In genomic region chr11:54911671-54912502, GRCm38 (mm10) we compare ENCODE assay signal across 27 mouse cellular contexts. TPM values are rescaled to one million over a fixed set of nuclear protein-coding genes. Genes with fewer than 3 reads are reported as not detected.
DNase-seq lines count a peak whose midpoint lies in the region; ATAC-seq and TF ChIP-seq lines count a peak whose summit lies in the region.
"Had no signal": no experiment of that assay in that cellular context is flagged by ENCODE, and none has a peak within 500 bp of the region (broad histone marks: within the 10 kb centered on the region; RNA-seq: fewer than 3 reads in every experiment).

No protein-coding gene starts in this region.

- ATAC-seq in intestine, postnatal 0 days: no peak
- ATAC-seq in intestine, embryonic 15.5 days: no peak
- ATAC-seq in kidney, embryonic 15.5 days (replicated peaks; ENCODE audit: low FRiP score): no peak
- 0 out of 2 replicates have a peak, but pooled peaks have one; percentile 4 for ATAC-seq in kidney, postnatal 0 days (replicated peaks; ENCODE audit: low FRiP score, low read depth)
- no peak for ATAC-seq in kidney, embryonic 14.5 days (ENCODE audit: low FRiP score, low TSS enrichment)
- peak; percentile 4 for ATAC-seq in Patski
- ATAC-seq: forebrain, embryonic 15.5 days had no signal

- H3K36me3 ChIP-seq in intestine, postnatal 0 days (ENCODE audit: control insufficient read depth, insufficient read depth): peaks cover 91% of the 10 kb centered on the region
- peaks cover 55% of the 10 kb centered on the region for H3K36me3 ChIP-seq in intestine, embryonic 15.5 days
- H3K36me3 ChIP-seq in kidney, adult 2 months (ENCODE audit: control insufficient read depth, insufficient read depth, low read length): peaks cover 28% of the 10 kb centered on the region; the same call in 1 of the 2 replicates
- peaks cover 80% of the 10 kb centered on the region for H3K36me3 ChIP-seq in kidney, embryonic 15.5 days
- H3K36me3 ChIP-seq in kidney, postnatal 0 days (ENCODE audit: insufficient read depth, low read length): peaks cover 31% of the 10 kb centered on the region
- H3K36me3 ChIP-seq in kidney, embryonic 14.5 days (ENCODE audit: control insufficient read depth, insufficient read depth, low read length): peaks cover 43% of the 10 kb centered on the region

- H3K27me3 ChIP-seq in intestine, postnatal 0 days (replicated peaks; ENCODE audit: control insufficient read depth, insufficient read depth, low read length): no peaks in the 10 kb centered on the region
- H3K27me3 ChIP-seq in intestine, embryonic 15.5 days (replicated peaks): no peaks in the 10 kb centered on the region
- no peaks in the 10 kb centered on the region for H3K27me3 ChIP-seq in kidney, adult 2 months (replicated peaks; ENCODE audit: control insufficient read depth, insufficient read depth, low read length)
- no peaks in the 10 kb centered on the region for H3K27me3 ChIP-seq in kidney, embryonic 15.5 days
- H3K27me3 ChIP-seq in kidney, postnatal 0 days (ENCODE audit: insufficient read depth, low read length): no peaks in the 10 kb centered on the region
- H3K27me3 ChIP-seq in kidney, embryonic 14.5 days (ENCODE audit: control insufficient read depth, insufficient read depth, low read length): no peaks in the 10 kb centered on the region
- no peaks in the 10 kb centered on the region for H3K27me3 ChIP-seq in Patski
- H3K27me3 ChIP-seq: CH12.LX; embryonic facial prominence, embryonic 13.5 days; forebrain, embryonic 12.5 days; forebrain, embryonic 15.5 days; heart, embryonic 13.5 days; hindbrain, embryonic 12.5 days; hindbrain, embryonic 15.5 days had no signal

- TF ChIP-seq POLR2A in kidney, adult 2 months (IDR thresholded peaks at IDR 0.05; ENCODE audit: low read depth, low read length): no peak

- in situ Hi-C loops in Patski (cut with MboI; ENCODE audit: low pct_unique_long_range_greater_than_20kb): no loop called here

- H3K9ac ChIP-seq in intestine, postnatal 0 days (ENCODE audit: low read depth, low read length): no peak overlapping the region
- H3K9ac ChIP-seq in intestine, embryonic 15.5 days: no peak overlapping the region
- H3K9ac ChIP-seq in kidney, embryonic 15.5 days: no peak overlapping the region
- H3K9ac ChIP-seq in kidney, postnatal 0 days (ENCODE audit: low read depth, low read length): no peak overlapping the region
- H3K9ac ChIP-seq in kidney, embryonic 14.5 days (ENCODE audit: low read depth, low read length): no peak overlapping the region
- H3K9ac ChIP-seq: embryonic facial prominence, embryonic 13.5 days; forebrain, embryonic 12.5 days; forebrain, embryonic 15.5 days; heart, embryonic 13.5 days; hindbrain, embryonic 12.5 days; hindbrain, embryonic 15.5 days had no signal

- no peaks in the 10 kb centered on the region for H3K9me3 ChIP-seq in intestine, postnatal 0 days (ENCODE audit: control insufficient read depth)
- no peaks in the 10 kb centered on the region for H3K9me3 ChIP-seq in intestine, embryonic 15.5 days
- H3K9me3 ChIP-seq in kidney, embryonic 15.5 days (replicated peaks): no peaks in the 10 kb centered on the region
- H3K9me3 ChIP-seq in kidney, postnatal 0 days (replicated peaks; ENCODE audit: low read length): no peaks in the 10 kb centered on the region
- no peaks in the 10 kb centered on the region for H3K9me3 ChIP-seq in kidney, embryonic 14.5 days (ENCODE audit: control insufficient read depth, low read length)
- H3K9me3 ChIP-seq: embryonic facial prominence, embryonic 10.5 days; embryonic facial prominence, embryonic 13.5 days; forebrain, embryonic 12.5 days; forebrain, embryonic 15.5 days; G1E; heart, embryonic 13.5 days; hindbrain, embryonic 12.5 days; hindbrain, embryonic 15.5 days had no signal

- H3K27ac ChIP-seq in intestine, postnatal 0 days (ENCODE audit: low read depth, low read length): peak overlapping the region; percentile 5; the same call in 1 of the 2 replicates
- H3K27ac ChIP-seq in intestine, embryonic 15.5 days: no peak overlapping the region
- H3K27ac ChIP-seq in kidney, adult 2 months (ENCODE audit: insufficient read depth, low read depth, low read length): peak overlapping the region; percentile 99; the same call in 1 of the 2 replicates
- H3K27ac ChIP-seq in kidney, embryonic 15.5 days: no peak overlapping the region
- H3K27ac ChIP-seq in kidney, postnatal 0 days: no peak overlapping the region
- no peak overlapping the region for H3K27ac ChIP-seq in kidney, embryonic 14.5 days (ENCODE audit: low read depth, low read length)
- H3K27ac ChIP-seq: embryonic facial prominence, embryonic 10.5 days; embryonic facial prominence, embryonic 13.5 days; forebrain, embryonic 12.5 days; forebrain, embryonic 15.5 days; heart, embryonic 13.5 days; hindbrain, embryonic 12.5 days; hindbrain, embryonic 15.5 days had no signal

- CTCF ChIA-PET in Patski (lab: Charles Lee): interaction anchor here (1.1 to 1.8 kb wide), 3 partner anchors 14 to 72 kb away, joined by 3 to 5 read pairs (median 4); no protein-coding TSS in a partner anchor

- H3K4me2 ChIP-seq in intestine, postnatal 0 days (replicated peaks; ENCODE audit: low read depth): no peak overlapping the region
- H3K4me2 ChIP-seq in intestine, embryonic 15.5 days (replicated peaks): no peak overlapping the region
- no peak overlapping the region for H3K4me2 ChIP-seq in kidney, embryonic 15.5 days
- no peak overlapping the region for H3K4me2 ChIP-seq in kidney, postnatal 0 days (ENCODE audit: low read length)
- H3K4me2 ChIP-seq in kidney, embryonic 14.5 days (replicated peaks; ENCODE audit: low read depth, low read length): no peak overlapping the region
- H3K4me2 ChIP-seq: embryonic facial prominence, embryonic 13.5 days; forebrain, embryonic 12.5 days; forebrain, embryonic 15.5 days; heart, embryonic 13.5 days; hindbrain, embryonic 12.5 days; hindbrain, embryonic 15.5 days had no signal

- peak; percentile 67 for DNase-seq in kidney, adult 2 months
- no peak for DNase-seq in kidney, postnatal 0 days (ENCODE audit: low spot score)
- no peak for DNase-seq in Patski (ENCODE audit: low read depth, low spot score)
- DNase-seq: adrenal gland, postnatal 14 days; B cell, adult 2 months; cerebellum, adult 11 months; cerebellum, adult 8-10 months; cerebellum, postnatal 10 days; cerebellum, postnatal 36 days; embryo, embryonic 11 days; gastrocnemius, postnatal 25 days; heart, adult 18-20 months; heart, postnatal 14 days had no signal

- H3K4me1 ChIP-seq in intestine, postnatal 0 days (replicated peaks; ENCODE audit: control insufficient read depth, insufficient read depth, low read length): 0 out of 2 replicates have a peak, but pooled peaks cover 2% of the 10 kb centered on the region
- 0 out of 2 replicates have a peak, but pooled peaks cover under 1% of the 10 kb centered on the region for H3K4me1 ChIP-seq in intestine, embryonic 15.5 days (replicated peaks)
- H3K4me1 ChIP-seq in kidney, adult 2 months (ENCODE audit: control insufficient read depth, insufficient read depth, low read length): peaks cover 5% of the 10 kb centered on the region; the same call in 1 of the 2 replicates
- H3K4me1 ChIP-seq in kidney, embryonic 15.5 days: no peaks in the 10 kb centered on the region
- H3K4me1 ChIP-seq in kidney, postnatal 0 days (replicated peaks; ENCODE audit: insufficient read depth, low read length): no peaks in the 10 kb centered on the region
- H3K4me1 ChIP-seq in kidney, embryonic 14.5 days (ENCODE audit: control insufficient read depth, insufficient read depth, low read length): no peaks in the 10 kb centered on the region
- H3K4me1 ChIP-seq: embryonic facial prominence, embryonic 10.5 days; embryonic facial prominence, embryonic 13.5 days; forebrain, embryonic 12.5 days; forebrain, embryonic 15.5 days; hindbrain, embryonic 12.5 days; hindbrain, embryonic 15.5 days had no signal

- no peak overlapping the region for H3K4me3 ChIP-seq in intestine, postnatal 0 days (ENCODE audit: low read depth, low read length)
- no peak overlapping the region for H3K4me3 ChIP-seq in intestine, embryonic 15.5 days (replicated peaks)
- no peak overlapping the region for H3K4me3 ChIP-seq in kidney, adult 2 months (ENCODE audit: insufficient read depth, low read depth, low read length)
- H3K4me3 ChIP-seq in kidney, embryonic 15.5 days (replicated peaks): no peak overlapping the region
- no peak overlapping the region for H3K4me3 ChIP-seq in kidney, postnatal 0 days (replicated peaks; ENCODE audit: low read depth, low read length)
- H3K4me3 ChIP-seq in kidney, embryonic 14.5 days (ENCODE audit: low read length): no peak overlapping the region
- H3K4me3 ChIP-seq: embryonic facial prominence, embryonic 10.5 days; embryonic facial prominence, embryonic 13.5 days; erythroblast, embryonic 14.5 days; forebrain, embryonic 12.5 days; forebrain, embryonic 15.5 days; heart, embryonic 13.5 days; hindbrain, embryonic 12.5 days; hindbrain, embryonic 15.5 days had no signal

- WGBS in intestine, postnatal 0 days: 79% methylated on average over 7 of the region's 7 CpGs
- 70% methylated on average over 7 of the region's 7 CpGs for WGBS in intestine, embryonic 15.5 days
- WGBS in kidney, adult 2 months: 72% methylated on average over 7 of the region's 7 CpGs
- WGBS in kidney, embryonic 15.5 days: 87% methylated on average over 7 of the region's 7 CpGs
- 83% methylated on average over 7 of the region's 7 CpGs for WGBS in kidney, postnatal 0 days
- 89% methylated on average over 7 of the region's 7 CpGs for WGBS in kidney, embryonic 14.5 days

- POLR2A ChIA-PET in Patski (lab: Charles Lee): interaction anchor here (0.6 to 3.4 kb wide), 5 partner anchors 12 to 30 kb away, joined by 3 to 19 read pairs (median 4); no protein-coding TSS in a partner anchor

- no peak for TF ChIP-seq CTCF in intestine, postnatal 0 days (IDR thresholded peaks at IDR 0.05; ENCODE audit: low read depth)
- no peak for TF ChIP-seq CTCF in kidney, adult 2 months (conservative IDR thresholded peaks at IDR 0.05; ENCODE audit: insufficient read depth, insufficient read length, low read depth, low read length)
- TF ChIP-seq CTCF in kidney, postnatal 0 days (IDR thresholded peaks at IDR 0.05; ENCODE audit: low read depth): no peak
- TF ChIP-seq CTCF in Patski (IDR thresholded peaks at IDR 0.05): no peak

RNA-seq across cellular contexts. Expression of gene Gpx3, which starts 9.6 kb away (rescaled TPM):
- 6,664 and 6,785 TPM in 2 replicates for polyA plus RNA-seq in intestine, postnatal 0 days (2015; fragmentation: Nextera tagmentation; extraction: Ambion mirVana)
- 308 and 352 TPM in 2 replicates for polyA plus RNA-seq in intestine, embryonic 15.5 days (2015; fragmentation: Nextera tagmentation; extraction: Ambion mirVana)
- polyA plus RNA-seq in kidney, adult 2 months (2012; rRNA removed): 28,844 and 31,623 TPM in 2 replicates
- 156 and 157 TPM in 2 replicates for polyA plus RNA-seq in kidney, embryonic 15.5 days (2015; fragmentation: Nextera tagmentation; extraction: Ambion mirVana)
- 1,362 and 1,474 TPM in 2 replicates for polyA plus RNA-seq in kidney, postnatal 0 days (2015; fragmentation: Nextera tagmentation; extraction: Ambion mirVana)
- polyA plus RNA-seq in kidney, embryonic 14.5 days (2014; fragmentation: Nextera tagmentation; extraction: Ambion mirVana): 83.0 and 101 TPM in 2 replicates
- polyA plus RNA-seq in Patski (2021): 1,215 TPM
- polyA plus RNA-seq: G1E had no signal

RNA-seq across cellular contexts. Expression of gene Hint1, which starts 45.7 kb away (rescaled TPM):
- polyA plus RNA-seq in intestine, postnatal 0 days (2015; fragmentation: Nextera tagmentation; extraction: Ambion mirVana): 1,016 and 1,041 TPM in 2 replicates
- 705 and 851 TPM in 2 replicates for polyA plus RNA-seq in intestine, embryonic 15.5 days (2015; fragmentation: Nextera tagmentation; extraction: Ambion mirVana)
- 1,115 and 1,173 TPM in 2 replicates for polyA plus RNA-seq in kidney, adult 2 months (2012; rRNA removed)
- polyA plus RNA-seq in kidney, embryonic 15.5 days (2015; fragmentation: Nextera tagmentation; extraction: Ambion mirVana): 683 and 778 TPM in 2 replicates
- polyA plus RNA-seq in kidney, postnatal 0 days (2015; fragmentation: Nextera tagmentation; extraction: Ambion mirVana): 1,015 and 1,085 TPM in 2 replicates
- polyA plus RNA-seq in kidney, embryonic 14.5 days (2014; fragmentation: Nextera tagmentation; extraction: Ambion mirVana): 720 and 912 TPM in 2 replicates
- 815 TPM for polyA plus RNA-seq in Patski (2021)

RNA-seq across cellular contexts. Expression of gene Tnip1, which starts 50.8 kb away (rescaled TPM):
- 29.9 and 30.3 TPM in 2 replicates for polyA plus RNA-seq in intestine, postnatal 0 days (2015; fragmentation: Nextera tagmentation; extraction: Ambion mirVana)
- 22.7 and 24.5 TPM in 2 replicates for polyA plus RNA-seq in intestine, embryonic 15.5 days (2015; fragmentation: Nextera tagmentation; extraction: Ambion mirVana)
- 19.1 and 20.6 TPM in 2 replicates for polyA plus RNA-seq in kidney, adult 2 months (2012; rRNA removed)
- polyA plus RNA-seq in kidney, embryonic 15.5 days (2015; fragmentation: Nextera tagmentation; extraction: Ambion mirVana): 16.8 and 20.7 TPM in 2 replicates
- 17.5 and 20.3 TPM in 2 replicates for polyA plus RNA-seq in kidney, postnatal 0 days (2015; fragmentation: Nextera tagmentation; extraction: Ambion mirVana)
- polyA plus RNA-seq in kidney, embryonic 14.5 days (2014; fragmentation: Nextera tagmentation; extraction: Ambion mirVana): 12.3 and 14.8 TPM in 2 replicates
- polyA plus RNA-seq in Patski (2021): 53.2 TPM

RNA-seq across cellular contexts. Expression of gene Lyrm7, which starts 51.2 kb away (rescaled TPM):
- 2.7 and 5.8 TPM in 2 replicates for polyA plus RNA-seq in intestine, postnatal 0 days (2015; fragmentation: Nextera tagmentation; extraction: Ambion mirVana)
- 8.9 and 9.4 TPM in 2 replicates for polyA plus RNA-seq in intestine, embryonic 15.5 days (2015; fragmentation: Nextera tagmentation; extraction: Ambion mirVana)
- 1.4 and 3.9 TPM in 2 replicates for polyA plus RNA-seq in kidney, adult 2 months (2012; rRNA removed)
- polyA plus RNA-seq in kidney, embryonic 15.5 days (2015; fragmentation: Nextera tagmentation; extraction: Ambion mirVana): 5.3 and 8.6 TPM in 2 replicates
- polyA plus RNA-seq in kidney, postnatal 0 days (2015; fragmentation: Nextera tagmentation; extraction: Ambion mirVana): 7.3 and 7.7 TPM in 2 replicates
- polyA plus RNA-seq in kidney, embryonic 14.5 days (2014; fragmentation: Nextera tagmentation; extraction: Ambion mirVana): 6.7 and 9.6 TPM in 2 replicates
- polyA plus RNA-seq in Patski (2021): 16.3 TPM
- polyA plus RNA-seq: erythroblast, embryonic 14.5 days had no signal

Comparison
In these comparisons a context has a peak if more than half of its experiments do, and no peak if none do; other contexts are left out.
1. ATAC-seq: peak in kidney, postnatal 0 days (single experiment) and Patski (single experiment); none in intestine, postnatal 0 days (single experiment), intestine, embryonic 15.5 days (single experiment), kidney, embryonic 15.5 days (single experiment) and kidney, embryonic 14.5 days (single experiment).
2. H3K27ac ChIP-seq: peak in intestine, postnatal 0 days (single experiment) and kidney, adult 2 months (single experiment); none in intestine, embryonic 15.5 days (single experiment), kidney, embryonic 15.5 days (single experiment), kidney, postnatal 0 days (single experiment) and kidney, embryonic 14.5 days (single experiment).